Mouse (Mus musculus) C2C12 (cell line): Measurements from ENCODE around the gene Slit3.

Experiments
- CTCF ChIP-seq: IDR thresholded peaks from one replicate; pipeline ENCODE4 v1.5.1; 2011; ENCODE audit not compliant: control insufficient read depth, insufficient read depth, insufficient read length
- FOSL1 ChIP-seq: IDR thresholded peaks from one replicate; pipeline ENCODE4 v1.8.0; 2011; ENCODE audit warnings: mild to moderate bottlenecking, low read length; ENCODE audit not compliant: poor library complexity, insufficient read depth, severe bottlenecking
- MAX ChIP-seq: IDR thresholded peaks from one replicate; pipeline ENCODE4 v1.6.1; 2011; ENCODE audit warnings: mild to moderate bottlenecking, control low read depth

- TF ChIP-seq CTCF (no peak), MAX (no peak), FOSL1 (no peak)
Measured at GRCm38 (mm10) chr11:35122091-35122811, 1.2 kb downstream of the Slit3 start.
